Mouse (Mus musculus) erythroblast, embryonic 14.5 days (primary cell): ENCODE data around the gene Smok2b.
"Not testable (repeated sequence)": the region's sequence is repeated elsewhere in the genome, so short reads cannot be mapped to it uniquely, and the experiment has no call there.

Experiments used
- GATA1 ChIP-seq: IDR thresholded peaks from 2 replicates; pipeline ENCODE4 v1.6.1; 2012; ENCODE audit warnings: low read length, inconsistent platforms, mixed read lengths
- TAL1 ChIP-seq: IDR thresholded peaks from 3 replicates; pipeline ENCODE4 v1.6.1; 2012; ENCODE audit warnings: low read length, inconsistent platforms, mixed read lengths

DNA sequence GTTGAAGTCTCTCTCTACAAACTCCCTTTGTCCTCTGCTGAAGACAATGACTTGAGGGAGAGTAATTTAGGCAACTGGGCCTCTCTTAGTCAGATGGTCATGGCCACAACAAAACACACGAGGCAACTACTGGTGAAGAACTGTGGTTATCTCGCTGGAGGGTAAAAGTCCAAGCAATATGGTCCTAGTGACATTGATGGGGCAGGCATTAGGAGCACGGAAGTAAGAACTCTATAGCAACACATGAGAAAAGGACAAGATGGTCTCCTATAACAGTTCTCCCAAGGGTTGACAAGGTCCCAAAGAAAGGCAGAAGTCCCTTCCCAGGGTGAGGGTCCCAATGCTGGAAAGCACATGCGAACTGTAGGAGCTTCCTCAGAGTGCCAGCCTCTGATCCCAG is 47.3 kb upstream of the Smok2b start:
- TF ChIP-seq TAL1, GATA1: not testable (repeated sequence)
